Mouse (Mus musculus) layer of hippocampus, adult 11-12 months (tissue): Measurements from ENCODE around the gene Eva1b.

Experiments used
- DNase-seq: peaks from one replicate; pipeline ENCODE4 v3.0.0; 2022; ENCODE audit warnings: low spot score

Eva1b gene

DNA sequence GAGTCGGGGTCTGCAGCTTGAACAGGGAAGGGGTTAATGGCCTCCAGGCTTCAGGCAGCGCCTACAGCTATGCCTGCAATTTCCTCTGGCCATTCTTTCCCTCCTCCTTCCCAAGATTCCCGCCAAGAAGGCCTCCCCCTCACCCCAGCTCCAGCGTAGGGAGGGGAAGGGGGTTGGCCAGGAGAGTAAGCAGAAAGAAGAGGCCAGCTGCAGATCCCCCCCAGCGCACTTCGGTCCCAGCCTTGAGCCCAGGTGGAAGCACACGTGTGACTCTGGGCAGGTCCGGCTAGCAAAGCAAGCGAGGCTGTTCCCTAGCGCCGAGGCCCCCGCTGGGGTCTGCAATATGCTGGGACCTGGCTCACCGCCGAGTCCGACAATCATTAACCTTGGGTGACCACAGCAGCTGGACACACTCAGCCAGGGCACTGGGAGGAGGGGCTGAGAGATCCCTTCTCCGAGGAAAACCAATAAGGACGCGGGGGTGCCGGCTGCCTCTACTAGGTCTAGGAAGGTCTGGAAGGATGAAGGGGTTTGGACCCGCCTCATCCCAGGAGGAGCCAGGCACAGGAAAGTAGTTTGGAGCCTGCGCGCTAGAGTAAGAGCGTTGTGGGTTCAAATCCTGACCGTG, at the start of gene Eva1b:
Gene Eva1b, plus strand, starts transcription at position 212 of the 628 bp plus-strand sequence.
- no peak for DNase-seq

DNA sequence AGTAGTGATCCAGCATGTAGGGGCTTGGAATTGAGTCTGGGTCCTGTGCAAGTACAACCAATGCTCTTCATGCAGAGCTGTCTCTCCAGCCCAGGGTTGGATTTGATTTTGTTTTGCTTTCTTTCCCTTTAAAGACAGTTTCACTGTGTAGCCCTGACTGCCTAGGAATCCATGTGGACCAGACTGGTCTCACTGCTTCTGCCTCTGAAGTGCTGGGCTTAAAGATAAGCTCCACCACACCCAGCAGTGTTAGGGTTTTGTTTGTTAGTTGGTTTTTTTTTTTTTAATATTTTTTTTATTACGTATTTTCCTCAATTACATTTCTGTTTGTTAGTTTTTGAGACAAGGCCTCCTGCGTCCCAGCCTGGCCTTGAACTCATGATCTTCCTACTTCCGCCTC, 48.2 kb upstream of the Eva1b start:
- DNase-seq: no peak

DNA sequence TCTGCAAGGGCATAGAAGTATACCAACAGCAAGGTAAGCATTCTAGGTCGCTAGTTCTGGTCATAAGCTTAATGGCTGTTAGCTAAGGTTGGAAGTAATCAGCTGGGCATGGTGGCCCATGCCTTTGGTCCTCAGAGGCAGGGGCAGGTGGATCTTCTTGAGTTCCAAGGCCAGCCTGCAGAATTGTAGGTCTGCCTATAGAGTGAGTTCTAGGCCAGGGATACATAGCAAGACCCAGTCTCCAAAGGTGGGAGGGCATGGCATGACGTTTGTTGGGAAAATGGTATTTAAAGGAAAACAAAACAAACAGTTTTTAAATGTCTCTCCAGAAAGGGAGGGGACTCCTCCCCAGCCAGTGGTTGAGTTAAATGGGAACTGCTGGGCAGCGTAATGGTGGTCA, 46.8 kb upstream of the Eva1b start:
- DNase-seq: no peak

DNA sequence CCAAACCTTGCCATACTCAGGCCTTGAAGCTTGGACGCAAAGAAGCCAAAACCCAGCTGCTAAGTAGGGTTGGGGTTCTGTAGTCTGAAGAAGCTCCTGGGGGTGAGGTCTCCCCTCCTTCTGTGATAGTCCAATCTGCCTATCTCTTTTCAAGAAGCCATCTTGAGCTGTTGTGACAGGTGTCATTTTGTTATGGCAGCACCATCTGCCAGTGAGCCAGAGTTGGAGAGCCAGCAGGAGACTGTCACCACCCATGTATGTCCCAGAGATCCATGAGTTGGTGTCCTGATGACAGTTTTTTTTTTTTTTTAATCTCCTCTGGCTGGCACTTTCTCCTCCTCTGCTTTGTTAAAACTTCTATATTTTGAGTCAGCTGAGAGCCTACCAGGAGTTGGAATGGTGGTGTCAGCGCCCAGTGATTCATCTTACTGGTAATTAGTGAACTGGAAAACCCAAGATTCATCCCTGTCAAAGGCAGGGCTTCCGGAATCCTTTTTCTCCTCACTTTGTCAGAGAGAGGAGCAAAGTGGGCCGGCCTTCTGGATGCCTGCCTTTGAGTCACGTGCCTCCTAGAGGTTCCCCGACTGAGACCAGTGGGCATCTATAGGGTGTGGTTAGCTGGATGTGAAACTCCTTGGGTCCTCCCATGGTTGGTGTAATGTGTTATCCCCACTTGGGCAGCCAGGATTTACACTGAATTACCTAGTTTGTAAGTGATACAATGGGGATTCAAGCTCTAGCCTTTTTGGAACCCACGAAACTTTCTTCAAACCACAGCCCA, 45.3 kb upstream of the Eva1b start:
- DNase-seq: no peak

DNA sequence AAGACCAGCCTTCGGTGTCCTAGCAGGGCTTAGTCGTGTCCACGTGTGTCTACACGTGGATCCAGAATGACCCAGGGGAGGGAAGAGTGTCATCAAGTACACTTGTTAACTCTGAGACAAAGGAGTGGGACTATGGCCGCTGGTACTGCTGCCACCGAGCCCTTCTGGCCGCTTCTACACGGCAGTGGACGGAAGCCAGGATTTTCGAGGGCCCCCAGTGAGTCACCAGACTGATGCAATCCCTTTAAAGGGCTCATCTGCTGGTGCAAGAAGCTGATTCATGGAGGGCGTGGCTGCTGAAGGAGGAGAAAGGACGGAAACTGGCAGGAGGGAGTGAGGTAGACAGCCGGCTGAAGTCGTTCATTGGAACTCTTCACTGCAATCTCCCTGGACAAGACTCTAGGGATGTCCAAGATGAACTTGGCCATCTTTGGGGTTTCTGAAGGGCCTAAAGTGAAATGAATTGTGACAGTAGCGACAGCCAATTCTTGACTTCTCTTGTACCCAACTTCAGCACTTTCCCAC, 44.4 kb upstream of the Eva1b start:
- DNase-seq: peak; percentile 88

DNA sequence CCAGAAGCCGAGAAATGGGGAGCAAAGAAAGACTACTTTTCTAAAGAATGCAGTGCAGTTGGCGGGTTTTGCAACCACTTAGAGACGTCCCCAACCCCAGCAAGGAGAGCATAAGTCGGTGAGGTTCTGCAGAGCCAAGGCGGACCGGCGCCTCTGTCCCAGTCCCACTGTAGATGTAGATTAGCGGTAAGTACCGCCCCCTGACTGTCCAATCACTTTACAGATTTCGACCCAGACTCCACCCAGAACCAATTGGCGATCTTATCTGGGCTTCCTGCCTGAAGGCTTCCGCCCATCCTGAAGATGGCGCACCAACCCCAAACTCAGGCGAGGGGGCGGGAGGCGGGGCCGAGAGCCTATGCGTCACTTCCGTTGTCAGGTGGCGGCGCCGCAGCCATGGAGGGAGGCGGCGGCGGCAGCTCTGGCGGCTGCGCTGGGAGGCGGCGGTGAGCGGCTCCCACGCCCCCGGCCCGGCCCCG, 43.9 kb upstream of the Eva1b start, which contains the start of gene Stk40:
Gene Stk40, plus strand, starts transcription at position 368 of the 479 bp plus-strand sequence.
- peak; percentile 96 for DNase-seq

DNA sequence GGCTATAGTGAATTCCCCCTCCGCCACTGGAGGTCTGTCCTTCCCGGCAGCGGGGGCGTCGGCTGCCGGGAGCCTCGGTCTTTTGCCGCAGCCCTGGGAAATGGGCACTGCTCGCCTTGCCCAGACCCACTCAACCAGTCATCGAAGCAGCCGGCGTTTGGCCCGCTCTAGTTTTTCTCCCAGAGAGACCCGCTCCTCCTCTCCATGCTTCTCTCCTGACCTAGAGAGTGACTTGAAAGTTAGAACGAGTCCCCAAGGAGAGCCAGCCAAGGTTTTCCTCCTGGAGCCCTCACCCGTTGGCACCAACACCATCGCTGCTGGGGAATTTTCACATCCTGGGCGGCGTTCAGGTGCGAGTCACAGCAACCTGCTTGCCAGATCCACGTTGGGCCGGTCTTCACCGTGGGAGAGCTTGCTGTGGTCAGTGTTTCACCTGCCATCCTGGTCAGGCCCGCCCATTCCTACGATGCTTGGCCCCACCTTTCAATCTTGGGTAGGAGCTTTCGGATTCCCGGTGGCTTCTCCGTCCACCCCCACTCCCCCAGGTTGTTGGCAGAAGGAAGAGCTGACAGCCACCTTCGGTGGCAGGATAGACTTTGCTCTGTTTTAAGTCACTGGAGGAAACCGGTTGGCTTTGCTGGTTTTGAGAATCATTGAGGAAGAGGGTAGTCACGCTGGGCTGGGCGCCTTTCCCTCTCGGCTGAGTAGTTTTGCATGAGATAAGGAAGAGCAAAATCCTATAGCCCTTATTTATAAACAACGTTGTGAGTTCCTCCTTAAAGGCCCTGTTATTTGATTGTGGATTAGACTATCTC, 43.1 kb upstream of the Eva1b start:
- DNase-seq: peak; percentile 49

DNA sequence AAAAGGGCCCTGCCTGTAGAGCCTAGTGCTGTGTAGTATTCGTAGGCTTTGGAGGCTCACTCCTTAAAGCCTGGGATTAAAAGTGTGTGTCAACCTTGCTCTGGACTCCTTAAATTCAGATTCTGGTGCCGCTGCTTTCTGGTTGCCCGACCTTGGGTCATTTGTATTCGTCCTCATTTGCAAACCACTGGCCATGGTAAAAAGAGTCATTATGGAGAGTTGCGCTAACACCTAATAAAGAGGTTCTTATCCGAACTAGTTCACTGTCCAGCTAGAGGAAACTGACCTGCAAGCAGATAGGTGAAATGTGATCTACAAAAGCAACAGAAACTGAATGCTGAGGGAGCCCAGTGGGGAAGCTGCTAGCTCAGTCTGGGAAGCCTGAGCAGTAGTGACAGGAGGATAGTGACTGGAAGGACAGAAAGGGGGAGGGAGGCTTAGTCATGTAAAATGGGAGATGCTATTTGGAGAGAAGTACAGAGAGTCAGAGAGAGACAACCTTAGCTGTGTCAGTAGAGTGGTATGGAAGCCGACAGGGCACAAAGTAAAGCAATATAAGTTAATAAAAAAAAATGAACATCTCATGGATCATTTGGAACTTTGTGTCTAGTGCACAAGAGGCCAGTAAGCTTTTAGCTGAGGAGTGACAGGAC, 42.3 kb upstream of the Eva1b start:
- no peak for DNase-seq

DNA sequence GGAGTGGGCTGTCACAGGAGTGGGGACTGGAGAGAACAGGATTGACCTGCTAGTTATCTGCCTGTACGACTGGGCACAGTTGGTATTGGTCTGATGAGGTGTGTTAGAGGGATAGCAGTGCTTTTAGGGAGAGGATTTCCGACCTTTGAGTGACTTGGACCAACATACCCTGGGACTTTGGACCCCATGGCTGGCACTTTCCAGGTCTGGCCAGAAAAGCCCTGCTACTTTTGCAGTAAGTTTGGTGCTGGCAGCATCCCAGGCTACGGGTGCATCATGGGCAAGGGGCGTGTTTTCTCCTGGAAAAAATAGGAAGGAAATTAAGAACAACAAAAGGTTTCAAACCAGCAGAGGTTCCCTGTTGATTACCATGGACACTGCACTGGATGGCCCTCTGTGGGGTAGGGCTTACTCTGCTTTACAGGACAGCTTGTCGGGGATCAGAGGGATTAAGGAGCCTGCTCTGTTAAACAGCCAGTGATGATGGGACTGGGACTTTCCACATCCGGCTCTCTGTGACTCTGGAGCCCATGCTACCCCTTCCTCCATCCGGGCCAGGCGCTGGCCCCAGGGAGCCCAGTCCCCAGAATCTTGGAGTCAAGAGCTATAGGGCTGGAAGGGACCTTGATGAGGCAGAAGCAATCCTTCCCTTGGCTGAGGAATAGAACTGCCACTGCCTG, 39.3 kb upstream of the Eva1b start:
- no peak for DNase-seq

DNA sequence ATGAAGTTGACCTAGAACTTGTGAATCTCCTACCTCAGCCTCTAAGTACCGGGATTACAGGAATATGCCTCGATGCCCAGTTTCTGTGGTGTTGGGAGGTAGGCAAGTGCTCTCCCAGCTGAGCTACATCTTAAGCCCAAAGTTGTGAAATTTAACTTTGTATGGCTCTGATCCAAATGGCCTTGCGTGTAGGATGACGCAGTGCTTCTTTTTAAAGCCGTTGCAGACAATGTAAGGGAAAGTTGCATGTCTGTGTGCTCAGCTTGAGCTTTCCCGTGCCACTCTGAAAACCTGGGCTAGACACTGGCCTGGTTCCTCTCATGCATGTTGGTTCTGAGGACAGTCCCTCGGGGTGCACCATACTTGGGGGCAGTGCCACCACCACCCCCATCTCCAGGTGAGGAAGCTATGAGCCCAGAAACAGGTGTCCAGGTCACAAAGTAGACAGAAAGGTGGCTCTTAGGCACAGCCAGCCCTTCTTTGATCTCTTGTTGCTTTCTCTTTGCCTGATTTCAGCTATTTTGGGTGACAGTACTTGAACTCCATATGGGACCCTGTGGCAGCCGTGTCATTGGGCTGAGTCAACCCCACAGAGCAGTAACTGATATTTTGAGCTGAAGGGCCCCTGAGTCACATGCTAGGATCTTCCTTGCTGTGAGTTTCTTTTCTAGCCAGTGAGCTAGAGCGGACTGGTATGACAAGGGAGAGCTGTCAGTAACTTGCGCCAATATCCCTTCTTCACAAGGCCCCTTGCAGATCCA, 37.8 kb upstream of the Eva1b start:
- DNase-seq: no peak

DNA sequence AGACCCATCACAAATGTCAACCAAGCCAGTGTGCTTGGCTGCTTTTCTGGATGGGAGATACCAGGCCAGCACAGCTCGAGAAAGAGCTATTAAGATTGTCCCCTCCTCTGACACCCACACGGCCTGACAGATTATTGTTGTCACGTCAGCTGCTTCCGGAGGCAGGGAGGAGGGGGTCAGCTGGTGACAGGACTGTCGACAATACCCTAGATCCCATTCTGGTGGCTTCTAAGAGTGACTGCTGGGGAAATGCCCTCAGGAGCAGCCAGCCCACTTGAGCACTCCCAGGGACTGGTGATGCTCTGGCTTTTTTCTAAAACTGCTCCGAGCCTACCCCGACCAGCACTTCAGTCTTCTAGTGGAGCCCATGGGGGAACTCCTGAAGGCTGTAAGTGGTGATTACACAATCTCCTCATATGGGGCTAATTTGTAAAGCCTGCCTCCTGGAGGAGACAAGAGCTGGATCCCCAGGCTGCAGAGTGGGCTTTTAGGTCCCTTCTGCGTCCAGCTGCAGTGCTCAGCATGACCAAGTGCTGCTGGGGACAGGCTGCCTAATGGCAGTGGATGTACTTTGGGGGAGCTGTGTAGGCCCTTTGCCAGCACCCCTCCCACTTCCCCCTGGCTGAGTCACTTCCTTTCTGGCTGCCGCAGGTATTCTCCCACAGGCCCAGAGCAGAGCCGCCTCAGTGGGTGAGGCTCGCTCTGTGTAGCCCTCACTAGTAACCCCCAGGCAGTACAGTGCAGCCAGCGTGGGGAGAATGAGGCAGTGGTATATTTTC, 37.0 kb upstream of the Eva1b start:
- peak; percentile 83 for DNase-seq

DNA sequence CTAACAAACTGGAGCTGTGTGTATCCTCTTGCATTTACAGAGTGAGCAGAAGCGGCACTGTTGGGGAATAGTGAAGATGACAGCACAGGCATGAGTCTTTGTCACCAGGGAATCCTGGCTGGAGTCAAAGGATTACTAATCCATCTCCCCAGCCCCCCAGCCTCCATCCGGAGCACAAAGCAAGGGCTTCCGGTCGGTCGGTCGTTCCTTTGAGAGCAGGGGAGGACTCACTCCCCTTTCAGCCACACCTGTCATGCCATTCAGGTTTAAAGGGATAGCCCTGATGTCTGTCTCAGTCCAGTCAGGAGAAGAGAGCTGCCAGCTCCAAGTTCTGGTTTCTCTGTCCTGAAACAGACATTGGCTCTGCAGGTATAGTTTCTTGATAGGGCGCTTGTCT, 36.4 kb upstream of the Eva1b start:
- no peak for DNase-seq

DNA sequence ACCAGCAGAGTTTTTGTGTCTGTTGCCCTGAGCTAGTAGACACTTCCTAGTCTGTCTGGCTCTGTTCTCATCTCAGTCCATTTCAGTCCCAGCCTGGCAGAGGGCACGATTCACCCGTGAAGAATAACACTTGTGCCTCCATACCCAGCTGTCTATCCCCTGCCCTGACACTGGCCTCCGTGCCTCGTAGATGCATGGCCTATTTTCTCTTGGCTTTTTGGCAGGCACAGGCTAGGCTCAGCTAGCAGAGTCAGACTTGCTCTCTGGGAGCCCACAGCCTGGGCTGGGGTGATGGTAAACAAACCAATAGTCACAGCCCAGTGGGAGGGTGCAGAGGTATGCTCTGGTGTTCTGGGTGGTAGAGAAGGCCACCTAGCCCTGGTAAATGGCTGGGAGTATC, 34.3 kb upstream of the Eva1b start:
- no peak for DNase-seq

DNA sequence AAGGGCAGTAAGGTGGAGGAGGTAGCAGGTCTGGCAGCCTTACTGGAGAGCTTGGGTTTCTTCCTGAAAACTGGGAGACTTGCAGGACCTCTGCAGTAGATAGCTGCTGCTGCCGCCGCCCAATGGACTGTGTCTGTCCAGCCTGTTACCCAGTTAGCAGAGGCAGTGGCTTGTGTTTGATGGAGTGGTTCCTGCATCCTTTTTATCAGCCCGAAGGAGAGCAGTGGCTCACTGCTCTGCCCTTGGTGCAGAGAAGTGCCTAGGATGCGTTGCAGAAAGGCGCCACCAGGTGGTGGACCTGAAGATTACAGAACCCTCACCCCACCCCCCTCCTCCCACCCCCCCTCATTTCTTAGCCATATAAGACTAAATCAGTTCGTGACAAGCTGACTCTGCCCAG, 33.6 kb upstream of the Eva1b start:
- DNase-seq: no peak

DNA sequence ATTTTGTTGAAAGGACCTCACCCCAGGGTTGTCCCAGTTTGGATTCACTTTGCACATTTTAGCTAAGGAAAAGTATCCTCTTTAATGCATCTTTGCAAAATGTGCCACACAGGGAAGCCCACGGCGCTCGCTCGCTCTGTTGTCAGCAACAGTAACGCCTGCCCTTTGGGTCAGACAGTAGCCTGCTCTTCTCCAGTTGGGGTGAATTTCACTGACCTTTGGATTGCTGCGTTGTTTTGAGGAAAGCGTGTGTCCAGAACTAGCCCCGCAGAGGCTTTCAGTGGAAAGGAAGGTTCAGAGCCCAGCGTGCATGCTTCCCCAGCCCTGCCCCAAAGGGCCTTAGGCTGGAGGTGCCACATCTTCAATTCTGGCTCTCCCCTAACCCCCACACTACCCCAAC, 32.1 kb upstream of the Eva1b start:
- DNase-seq: no peak

DNA sequence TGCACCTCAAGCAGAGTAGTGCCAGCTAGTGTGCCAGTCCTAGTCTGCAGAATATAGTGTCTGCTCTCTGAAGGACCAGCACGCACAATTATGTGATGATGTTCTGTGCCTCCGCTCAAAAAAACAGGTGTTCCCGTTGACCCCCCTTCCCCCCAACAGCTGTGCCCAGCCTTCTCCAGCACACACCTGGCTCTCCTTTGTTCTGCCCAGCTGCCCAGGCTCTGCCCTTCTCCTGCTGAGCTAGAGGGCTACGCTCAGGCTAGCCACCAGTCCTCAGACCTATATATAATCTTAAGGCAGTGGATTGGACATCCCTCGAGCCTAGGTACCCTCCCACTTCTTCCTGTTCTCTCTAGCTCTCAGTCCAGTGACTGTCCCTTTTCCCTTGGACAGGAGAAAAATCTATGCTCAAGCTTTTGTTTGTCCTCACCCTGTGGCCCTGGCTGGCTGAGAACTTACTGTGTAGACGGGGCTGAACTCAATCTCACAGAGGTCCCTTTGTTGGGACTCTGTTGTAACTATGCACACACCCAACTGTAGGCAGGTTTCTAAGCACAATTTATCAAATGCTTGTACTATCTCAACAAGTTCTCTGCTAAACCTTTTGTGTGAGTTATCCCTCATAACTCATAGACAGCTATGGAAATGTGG, 31.5 kb upstream of the Eva1b start:
- DNase-seq: no peak

DNA sequence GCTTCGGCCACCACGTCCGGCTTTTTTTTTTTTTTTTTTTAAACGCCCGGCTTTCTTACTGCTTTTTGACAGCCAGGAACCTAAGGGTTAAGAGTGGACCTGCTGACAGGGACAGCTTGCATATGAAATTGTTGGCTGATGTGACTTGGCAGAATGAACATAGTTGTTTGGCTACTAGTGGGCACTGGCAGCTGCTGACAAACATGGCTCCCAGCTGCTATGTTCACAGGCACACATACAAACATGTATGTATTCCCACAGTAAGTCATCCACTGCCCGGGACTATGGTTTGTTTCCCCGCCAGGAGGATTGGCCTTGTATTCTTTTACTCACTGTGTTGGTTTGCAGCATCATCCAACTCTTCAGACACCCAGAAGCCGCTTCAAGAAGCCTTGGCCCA, 30.4 kb upstream of the Eva1b start:
- no peak for DNase-seq

DNA sequence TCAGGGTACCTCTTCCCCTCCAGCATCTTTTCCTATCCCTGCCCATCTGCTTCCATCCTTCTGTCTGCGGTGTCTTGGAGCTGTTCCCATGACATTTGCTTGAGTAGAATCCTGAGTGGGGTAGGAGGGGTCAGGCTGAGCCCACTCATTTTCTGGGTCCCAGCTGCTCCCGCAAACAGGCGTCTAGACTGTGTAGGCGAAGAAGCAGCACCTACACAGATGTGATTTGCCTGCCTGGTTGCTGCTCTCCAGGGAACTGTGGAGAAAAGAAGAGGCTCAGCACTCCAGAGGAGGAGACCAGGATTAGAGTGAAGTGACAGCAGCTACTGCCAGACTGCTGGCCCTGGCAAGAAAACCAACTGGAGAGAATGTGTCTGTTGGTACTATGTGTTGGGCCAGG, 28.9 kb upstream of the Eva1b start:
- peak; percentile 73 for DNase-seq

DNA sequence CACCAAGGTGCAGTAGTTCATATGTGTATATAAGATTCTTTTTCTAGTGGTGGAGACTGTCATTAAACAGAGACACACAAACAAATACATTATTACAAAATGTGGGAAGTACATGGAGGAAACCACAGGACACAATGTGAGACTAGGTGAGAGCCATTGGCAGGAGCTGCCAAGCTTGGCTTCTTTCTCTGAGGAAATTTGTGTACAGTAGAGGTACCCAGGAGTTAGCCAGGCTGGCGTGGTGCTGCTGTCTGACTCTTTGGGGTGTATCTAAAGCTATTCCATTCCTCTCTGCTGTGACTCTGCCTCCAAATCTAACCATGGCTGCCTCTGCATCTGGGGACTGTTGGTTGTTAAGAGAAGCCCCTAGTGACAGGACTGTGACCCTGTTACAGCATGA, 28.5 kb upstream of the Eva1b start:
- DNase-seq: no peak
